Mouse (Mus musculus) telencephalon, adult 2 months (tissue): ENCODE measurements around the gene Cuta.

Experiments
- DNase-seq: peaks from one replicate; pipeline ENCODE4 v3.0.0-alpha.2; 2011; ENCODE audit warnings: low read depth, low spot score

Gene Cuta

DNA sequence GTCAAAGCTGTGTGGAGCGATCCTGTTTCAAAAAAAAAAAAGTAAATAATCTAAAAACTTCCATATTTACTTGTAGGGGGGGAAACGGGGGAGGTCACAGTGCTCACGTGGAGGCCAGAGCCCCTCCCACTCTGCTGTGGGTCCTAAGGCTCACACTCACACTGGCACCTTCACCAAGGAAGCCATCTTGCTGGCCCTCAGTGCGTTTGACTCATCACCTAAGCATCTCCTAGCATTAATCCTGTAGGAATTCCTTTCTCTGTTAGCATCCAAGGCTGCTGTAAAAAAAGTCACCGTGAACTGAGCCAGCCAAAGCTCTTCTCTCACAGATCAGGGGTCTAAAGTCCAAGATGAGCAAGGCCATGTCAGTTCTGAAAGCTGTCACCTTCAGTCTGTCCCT lies 16.9 kb upstream of the Cuta start:
- DNase-seq = no peak

DNA sequence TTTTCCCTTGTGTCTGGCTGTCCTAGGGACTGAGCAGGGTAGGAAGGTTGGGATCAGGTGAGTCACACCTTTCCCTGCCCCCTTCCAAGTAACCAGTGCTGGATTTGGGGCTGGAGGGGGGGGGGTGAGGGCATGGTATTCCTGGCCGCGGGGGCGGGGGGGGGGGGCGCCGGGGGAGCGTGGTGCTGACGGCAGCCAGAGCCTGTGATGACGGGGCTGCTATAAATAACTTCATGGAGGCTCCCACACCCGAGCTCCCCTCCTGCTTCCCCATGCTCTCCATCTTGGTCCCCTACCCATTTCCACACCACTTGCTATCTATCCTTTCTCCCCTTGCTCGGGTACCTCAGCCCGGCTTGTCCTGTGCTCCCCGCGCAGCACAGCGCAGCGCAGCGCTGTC lies 14.4 kb upstream of the Cuta start:
- no peak for DNase-seq

DNA sequence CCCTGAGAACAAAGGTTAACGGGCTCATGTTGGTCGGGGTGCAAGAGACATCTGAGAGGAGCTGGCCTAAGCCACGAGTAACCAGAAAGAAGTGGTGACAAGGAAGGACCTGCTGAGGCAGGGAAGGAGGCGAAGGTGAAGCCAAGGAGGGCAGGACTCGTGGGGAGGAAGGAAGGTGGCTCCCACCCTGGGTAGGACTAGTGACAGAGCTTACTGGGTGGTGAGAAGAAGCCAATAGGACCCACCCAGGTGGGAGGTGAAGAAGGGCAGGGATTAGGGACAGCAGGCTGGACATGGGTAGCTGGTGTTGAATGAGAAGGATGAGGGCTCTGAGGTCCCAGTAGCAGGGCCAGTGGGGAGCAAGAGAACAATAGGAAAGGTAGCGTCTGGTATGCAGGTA lies 13.8 kb upstream of the Cuta start:
- DNase-seq = no peak

DNA sequence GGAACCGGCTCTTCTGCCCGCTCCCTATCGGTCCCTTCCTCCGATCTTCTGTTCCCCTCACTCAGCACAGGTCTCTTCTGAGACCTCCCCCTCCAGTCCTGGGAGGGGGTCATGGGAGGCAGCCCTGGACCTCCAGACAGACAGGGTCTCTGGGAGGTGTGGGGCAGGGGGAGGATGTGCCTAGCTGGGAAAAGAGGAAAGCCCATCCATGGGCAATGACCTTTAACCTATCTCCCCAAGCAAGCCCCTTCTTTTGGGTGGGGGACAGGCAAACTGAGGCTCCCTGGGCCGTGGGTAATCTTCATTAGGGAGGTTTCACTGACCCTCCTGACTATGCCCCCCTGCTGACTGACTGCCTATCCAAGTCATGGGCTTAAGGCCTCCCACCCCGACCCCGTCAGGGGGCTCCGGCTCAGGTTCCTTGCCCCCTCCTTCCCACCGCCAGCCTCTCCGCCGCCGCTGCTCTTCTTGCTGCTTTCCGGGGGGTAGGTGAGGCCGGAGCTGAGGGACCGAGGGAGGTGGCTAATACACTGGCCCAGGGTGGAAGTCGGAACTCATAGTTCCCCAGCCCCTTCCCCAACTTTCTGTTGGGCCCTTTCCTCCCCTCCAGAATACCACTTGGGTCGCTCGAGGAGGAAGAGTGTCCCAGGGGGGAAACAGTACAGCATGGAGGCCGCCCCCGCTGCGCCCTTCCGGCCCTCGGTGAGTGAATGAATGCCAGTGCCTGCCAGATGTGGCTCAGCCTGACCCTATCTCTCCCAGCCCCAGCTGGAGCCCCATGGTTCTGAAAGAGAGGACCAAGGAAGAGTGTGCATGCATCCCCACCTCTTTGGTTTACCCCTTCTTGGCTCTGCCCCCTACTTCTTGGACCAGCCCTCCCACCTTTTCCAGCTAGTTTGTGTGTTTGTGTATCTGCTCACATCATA lies 12.8 kb upstream of the Cuta start:
- DNase-seq = no peak

DNA sequence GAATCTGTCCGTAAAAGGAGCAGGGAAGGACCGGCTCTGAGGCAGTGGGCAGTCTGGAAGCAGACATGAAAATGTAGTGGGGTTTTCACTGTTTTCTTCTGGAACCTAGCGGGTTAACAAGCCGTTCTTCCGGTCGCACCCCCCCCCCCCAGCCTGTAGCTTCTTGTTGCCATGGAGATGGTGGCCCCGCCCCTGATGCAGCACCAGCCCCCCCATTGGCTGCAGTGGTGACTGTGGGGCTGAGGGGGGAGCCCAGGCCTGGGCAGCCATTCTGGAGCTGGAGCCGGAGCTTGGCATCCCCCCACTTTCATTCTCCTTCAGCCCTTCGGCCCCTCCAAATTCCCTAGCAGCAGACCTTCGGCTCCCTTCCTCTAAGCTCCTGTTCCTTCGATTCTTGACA lies 12.0 kb upstream of the Cuta start:
- no peak for DNase-seq

DNA sequence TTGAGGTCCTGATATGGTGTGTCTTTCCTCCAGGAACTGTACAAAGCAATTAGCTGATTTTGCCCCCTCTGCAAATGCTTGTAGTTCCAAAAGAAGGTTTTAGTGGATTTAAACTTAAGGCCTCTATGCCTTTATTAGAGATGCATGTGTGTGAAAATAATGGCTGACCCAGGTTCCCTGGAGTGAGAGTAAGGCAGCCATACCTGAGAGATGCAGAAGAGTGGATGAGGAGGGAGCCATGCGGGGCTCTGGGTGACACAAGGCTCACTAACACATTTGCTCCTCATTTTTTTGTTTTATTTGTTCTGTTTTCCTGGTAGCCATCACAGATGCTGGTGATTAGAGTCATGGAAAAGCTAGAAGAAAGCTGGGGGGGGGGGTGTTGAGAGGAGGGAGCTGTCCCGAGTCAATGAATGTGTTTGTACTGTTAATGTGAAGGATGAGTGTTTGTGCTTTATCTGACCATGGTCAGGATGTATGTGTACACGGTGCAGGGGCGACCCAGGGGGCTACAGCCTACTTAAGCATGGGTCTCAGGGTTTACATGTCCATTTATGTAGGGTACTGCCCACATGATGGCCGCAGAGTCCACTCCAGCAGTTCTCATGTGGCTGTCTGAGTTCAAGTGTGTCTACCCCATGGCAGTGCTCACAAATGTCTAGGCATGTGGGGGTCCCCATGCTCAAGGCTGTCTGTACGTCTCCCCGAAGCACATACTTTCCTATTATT lies 11.4 kb upstream of the Cuta start:
- no peak for DNase-seq

DNA sequence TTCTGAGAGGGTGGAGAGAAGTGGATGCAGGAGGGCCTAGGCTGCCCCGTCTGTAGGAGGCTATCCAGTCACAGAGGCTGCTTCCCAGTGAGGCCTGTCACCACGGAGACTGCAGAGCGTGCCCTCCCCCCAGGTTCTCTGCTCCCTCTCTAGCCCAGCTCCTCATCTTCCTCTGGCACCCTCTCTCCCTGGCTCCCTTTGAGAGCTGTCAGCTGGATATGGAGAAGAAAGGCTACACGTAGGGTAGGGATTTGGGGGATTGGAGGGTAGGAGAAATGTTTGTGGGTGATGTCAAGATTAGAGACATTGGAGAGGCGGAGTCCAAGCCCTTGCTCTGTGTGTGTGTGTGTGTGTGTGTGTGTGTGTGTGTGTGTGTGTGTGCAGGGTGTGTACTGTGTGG lies 10.5 kb upstream of the Cuta start:
- DNase-seq = no peak

DNA sequence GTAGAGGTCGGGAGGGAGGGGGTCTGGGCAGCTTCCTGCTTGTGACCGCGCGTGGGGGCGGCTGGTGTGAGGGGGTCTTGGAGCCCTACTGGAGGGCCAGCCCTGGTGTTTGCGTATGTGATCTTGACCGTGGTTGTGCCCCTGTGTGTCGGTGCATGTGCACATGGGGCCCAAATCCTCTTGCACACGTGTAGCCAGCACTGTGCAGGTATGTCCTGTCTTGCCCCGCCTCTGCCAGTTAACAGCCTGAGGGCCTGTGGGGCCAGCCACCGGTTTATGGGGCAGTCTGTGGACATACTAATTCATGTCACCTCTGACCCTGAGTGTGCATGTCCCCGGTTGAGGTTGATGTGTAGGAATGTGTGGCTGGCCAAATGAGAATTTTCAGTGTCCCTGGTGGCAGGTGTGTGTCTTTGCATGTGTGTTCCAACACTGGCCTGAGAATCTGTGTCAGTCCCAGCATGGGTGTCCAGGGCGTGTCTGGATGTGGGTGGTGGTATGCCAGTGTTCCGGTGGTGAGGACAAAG lies 9.7 kb upstream of the Cuta start:
- DNase-seq = no peak

DNA sequence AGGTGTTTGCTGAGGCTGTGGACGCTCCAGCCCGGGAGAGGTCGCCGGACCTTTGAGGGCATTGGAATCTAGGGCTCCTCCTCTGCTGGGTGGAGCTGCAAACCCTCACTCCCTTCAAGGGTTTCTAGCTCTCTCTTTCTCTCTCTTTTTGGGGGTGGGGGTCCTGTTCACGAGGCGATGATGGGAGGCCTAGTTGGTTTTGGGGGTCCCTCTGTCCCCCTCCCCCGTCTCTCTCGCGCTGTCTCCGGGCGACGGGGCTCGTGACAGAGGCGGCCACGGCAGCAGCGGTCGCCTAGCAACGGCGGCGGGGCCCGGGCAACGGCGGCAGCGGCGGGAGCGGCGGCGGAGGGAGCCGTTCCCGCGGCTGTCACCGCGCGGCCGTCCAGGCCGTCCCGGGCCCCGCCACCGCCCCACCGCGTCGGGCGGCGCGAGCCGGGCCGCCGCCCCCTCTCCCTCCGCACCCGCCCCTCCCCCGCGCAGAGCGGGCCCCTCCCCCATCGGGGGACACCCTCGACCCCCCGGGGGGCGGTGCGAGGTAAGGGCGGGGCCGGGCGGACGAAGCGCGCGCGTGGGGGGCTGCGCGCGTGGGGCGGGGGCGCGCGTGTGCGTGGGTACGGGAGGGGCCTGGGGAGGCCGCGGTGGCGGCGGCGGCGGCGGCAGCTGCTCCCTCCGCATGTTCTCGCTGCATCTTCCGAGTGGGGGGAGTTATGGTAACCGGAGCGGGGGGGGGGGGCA lies 9.1 kb upstream of the Cuta start:
- DNase-seq = no peak

DNA sequence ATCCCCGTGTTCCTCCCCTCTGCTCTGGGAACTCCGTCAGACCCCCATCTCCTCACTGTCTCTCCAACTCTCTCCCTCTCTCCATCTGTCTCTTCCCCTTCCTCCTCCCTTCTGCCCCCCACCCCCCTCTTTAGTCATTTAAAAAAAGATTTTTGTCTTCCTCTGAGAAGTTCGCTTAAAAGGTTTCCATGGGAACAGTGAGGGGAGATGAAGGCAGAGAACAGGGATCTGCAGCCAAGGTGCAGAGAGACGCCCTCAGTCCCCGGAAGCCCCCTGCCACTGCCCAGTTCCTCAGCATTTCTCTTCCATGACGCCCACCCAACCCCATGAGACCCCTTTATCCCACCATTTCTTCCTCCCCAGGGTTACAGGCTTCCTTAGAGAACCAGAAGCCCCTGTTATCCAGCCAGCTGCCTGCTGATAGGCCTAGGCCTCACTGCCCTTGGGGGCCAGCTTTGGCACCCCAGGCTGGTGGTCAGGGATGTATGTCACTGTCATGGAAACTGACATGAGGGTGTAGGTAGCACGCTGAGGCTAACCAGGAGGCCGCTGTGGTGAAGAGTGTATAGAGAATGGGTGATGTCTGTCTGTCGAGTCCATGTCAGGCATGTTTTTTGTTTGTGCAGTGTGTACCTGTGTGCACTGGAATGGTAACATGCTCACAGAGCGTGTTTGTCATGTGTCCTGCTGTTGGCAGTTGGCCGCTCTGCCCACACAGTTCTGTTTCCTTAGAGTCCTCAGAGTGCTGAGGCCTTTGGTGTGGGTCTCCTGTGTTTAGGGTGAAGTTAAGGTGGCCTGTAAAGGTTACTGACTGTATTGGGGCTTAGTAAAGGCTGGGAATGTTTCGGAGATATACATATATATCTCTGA lies 8.1 kb upstream of the Cuta start:
- no peak for DNase-seq

DNA sequence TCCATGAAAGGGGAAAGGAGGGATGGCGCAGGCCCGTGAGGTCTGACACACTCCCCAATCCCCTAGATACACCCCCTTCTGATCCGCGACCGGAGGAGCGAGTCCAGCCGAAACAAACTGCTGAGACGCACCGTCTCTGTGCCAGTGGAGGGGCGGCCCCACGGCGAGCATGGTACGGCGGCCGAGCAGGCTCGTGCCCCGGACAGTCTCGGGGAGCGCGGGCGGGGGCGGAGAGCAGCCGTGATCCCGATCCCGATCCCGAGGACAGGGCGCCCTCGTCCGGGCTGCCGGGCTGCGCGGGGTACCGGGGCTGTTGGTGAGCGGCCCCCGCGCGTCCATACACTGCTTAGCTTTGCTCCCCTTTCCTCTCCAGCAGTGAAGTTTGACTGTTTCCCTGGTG lies 7.2 kb upstream of the Cuta start:
- no peak for DNase-seq

DNA sequence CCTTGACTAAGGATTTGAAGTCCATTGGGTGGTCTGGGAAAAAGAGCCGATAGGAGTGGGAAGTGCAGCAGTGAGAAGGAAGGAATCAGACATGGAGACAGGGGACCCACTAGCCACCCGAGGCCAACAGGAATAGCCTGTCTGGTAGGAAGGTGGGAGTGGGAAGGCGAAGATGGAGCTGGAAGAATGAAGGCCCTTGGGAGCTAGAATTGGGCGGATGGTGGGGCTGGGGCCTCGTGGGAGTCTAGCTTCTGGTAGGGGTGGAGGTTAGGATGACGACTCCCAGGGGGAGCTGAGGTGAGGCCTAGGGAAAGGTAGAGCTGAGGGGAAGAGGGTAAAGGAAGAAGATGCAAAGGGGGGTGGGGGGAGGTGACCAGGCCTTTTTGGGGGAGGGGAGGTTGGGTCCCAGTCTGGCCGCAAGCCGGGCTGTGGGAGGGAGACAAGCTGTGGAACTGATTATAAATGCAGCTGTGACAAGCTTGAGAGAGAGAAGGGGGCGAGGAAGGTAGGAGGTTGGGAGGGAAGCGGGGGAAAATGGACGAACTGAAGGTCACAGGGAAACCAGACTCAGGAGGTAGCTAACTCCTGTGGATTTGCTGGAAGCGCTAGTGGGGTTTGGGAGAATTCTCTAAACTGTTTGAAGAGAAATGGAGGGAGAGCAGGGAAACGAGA lies 6.6 kb upstream of the Cuta start:
- no peak for DNase-seq

DNA sequence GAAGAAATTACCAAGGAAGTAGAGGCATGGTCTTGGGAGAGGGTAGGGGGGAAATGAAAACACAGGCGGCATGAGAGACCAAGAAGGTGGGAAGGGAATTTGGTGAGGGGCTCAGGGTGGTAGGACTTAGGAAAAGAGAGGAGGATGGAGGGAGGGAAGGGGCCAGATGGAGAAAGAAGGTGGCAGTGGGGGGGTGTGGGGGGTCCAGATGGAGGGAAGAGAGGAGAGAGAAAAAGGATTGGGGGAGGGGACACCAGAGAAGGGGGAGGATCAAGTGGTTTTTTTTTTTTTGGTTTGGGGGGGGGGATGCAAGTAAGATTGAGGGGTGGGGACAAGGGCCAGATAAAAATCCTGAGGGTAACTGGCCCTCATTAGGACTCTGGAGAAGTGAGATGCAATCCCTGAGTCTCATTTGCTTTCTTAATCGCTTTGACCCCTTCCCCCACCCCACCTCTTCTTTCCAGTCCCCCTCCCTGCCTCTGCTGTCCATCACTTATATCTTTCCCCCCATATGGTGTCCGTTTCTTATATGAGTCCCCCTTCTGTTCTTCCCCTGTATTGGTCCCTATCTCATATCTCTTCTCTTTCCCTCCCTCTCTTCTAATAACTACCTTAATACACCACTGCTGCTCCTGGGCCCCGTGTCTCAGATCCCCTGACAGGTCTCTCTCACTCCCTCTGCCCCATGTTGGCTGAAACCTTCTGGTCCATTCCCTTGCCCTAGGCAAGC lies 2.6 kb upstream of the Cuta start:
- DNase-seq = no peak

DNA sequence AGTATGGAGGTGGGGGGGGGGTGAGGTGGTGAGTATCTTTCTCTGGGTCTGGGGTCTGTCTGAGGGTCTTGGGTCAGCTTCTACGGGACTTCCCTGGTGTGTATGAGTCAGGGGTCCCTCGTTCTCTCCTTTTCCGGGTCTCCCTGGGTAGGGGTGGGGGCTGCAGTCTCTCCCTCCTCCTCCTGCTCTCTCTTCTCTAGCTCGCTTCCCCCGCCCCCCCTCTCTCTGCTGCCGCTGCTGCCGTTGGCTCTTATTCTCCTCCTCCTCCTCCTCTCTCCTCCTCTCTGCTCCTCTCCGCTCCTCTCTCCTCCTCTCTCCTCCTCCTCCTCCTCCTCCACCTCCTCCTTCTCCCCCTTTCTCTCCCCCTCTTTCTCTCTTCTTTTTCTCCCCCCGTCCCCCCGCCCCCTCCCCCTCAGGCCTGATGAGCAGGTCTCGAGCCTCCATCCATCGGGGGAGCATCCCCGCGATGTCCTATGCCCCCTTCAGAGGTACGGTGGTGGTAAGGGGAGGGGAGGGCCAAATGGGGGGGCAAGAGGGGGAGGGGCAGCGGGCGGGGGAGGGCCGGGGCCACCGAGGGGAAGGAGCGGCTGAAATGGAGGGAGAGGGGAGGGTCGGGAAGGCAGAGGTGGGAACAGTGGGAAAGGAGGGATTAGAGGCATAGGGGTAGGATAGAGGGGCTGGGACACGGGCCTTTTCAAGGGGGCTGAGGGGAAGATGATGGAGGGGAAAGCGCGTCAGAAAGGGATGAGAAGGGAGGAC lies 1.8 kb upstream of the Cuta start, which contains the start of gene Syngap1:
Gene Syngap1, plus strand, starts transcription at position 223 of the 759 bp plus-strand sequence.
- no peak for DNase-seq

DNA sequence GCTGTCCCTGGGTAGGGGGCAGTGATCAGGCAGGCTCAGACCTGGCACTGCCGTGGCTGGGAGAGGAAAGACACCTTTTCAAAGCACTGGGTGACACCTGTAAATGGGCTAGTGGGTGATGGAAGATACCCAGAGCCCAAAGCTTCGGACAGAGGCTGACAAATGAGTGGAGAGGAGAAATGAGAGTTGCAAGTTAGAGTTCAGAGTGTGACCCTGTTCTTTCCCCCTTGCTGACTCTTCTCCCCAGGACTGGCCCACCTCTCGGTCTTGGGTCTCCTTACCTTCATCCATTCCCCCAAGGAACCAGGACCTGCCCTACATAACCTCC lies 568 bp upstream of the Cuta start:
- DNase-seq = no peak

DNA sequence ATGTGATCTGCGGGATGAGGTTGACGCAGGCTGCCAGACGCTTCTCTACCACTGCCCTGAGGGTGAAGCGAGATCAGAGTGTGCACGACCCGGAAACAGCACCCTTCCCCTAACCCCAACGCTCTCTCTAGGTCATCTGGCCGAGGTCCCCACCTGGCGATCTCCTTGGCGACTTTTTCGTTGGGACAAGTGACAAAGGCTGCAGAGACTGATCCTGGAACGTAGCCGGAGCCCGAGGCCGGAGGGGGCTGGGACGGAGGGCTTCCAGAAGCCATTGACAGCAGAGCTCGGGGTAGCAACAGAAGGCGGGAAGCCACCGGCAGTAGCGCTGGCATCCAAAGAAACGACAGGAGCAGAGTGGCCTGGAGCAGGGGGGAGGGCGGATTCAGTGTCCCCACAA lies 638 bp downstream of the Cuta start:
- DNase-seq = no peak

DNA sequence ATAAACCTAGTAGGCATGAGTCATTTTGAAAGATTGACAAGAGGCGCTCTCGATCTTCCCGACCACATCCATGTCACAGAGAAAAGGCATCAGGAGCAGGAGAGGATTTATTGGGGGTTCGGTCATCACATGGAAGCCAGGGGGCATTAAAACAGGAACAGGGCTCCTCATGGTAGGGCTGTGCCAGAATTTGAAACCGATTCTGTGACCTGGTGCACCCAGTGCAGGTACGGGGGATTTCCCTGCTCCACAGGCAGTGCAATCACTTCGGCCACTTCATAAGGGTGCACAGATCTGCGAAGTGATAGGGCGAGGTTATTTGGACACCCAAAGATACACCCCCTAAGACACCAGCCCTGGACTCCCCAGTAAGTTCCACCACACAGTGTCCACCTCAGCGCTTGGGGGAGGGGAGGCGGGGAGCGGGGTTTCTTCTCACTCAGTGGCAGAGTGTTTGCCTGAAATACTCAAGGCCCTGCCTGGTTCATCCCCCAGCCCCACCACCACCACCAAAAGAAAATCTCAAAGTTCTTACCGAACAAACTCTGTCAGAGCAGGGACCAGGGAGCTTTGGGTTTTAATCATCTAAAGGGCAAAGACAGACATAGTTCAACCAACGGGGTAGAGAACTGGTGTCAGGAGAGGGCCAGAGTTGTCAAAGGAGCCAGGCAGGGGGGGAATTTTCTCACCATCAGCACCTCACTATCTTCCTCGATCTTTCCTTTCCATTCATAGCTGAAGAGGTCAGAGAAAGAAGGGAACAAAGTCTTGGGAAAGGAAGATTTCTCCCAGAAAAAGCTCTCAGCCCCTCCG lies 1.3 kb downstream of the Cuta start:
- DNase-seq = no peak

DNA sequence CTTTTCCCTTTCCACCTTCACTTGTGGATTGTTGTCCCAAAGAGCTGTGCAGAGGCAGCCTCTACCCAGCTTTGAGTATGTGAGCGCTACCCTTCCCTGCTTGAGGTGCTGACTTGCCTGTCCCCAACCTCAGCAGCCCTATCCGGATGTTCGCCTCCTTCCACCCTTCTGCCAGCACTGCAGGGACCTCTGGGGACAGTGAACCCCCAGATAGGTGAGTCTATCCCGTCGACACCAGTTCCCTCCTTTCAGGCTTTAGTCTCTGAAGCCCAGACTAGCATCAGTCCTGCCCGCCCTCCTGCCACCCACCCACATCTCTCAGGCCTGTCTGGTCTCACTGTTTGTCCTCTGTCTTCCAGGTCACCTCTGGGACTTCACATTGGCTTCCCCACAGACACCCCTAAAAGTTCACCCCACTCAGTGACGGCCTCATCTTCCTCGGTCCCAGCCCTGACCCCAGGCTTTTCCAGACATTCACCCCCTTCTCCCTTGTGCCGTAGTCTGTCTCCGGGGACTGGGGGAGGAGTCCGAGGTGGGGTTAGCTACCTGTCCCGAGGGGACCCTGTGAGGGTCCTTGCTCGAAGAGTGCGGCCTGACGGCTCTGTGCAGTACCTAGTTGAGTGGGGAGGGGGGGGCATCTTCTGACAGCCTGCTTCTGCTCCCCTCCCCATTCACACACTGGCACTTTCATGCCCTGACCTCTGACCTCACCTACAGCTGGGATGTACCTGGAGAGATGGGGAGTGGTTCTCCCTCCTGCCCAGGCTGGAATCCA lies 2.3 kb downstream of the Cuta start:
- no peak for DNase-seq
